Mouse (Mus musculus) limb, embryonic 15.5 days (tissue): ENCODE results near the gene Hdgfl3. TPM values are rescaled to one million over a fixed set of nuclear protein-coding genes. Genes with fewer than 3 reads are reported as not detected.

Experiments used
- ATAC-seq: fragments of 200-750 bp; cut with Nextera tagmentation; 2 replicates; pipeline ENCODE4 v1.8.0; 2017; ENCODE audit warnings: low read depth, moderate TSS enrichment; ENCODE audit not compliant: insufficient number of reproducible peaks, low FRiP score, low TSS enrichment
- H3K27ac ChIP-seq: fragments of 300-500 bp; sonication (generic); 2 replicates; pipeline ENCODE4 v1.5.1; 2015; ENCODE audit warnings: moderate library complexity, mild to moderate bottlenecking, inconsistent platforms
- H3K27me3 ChIP-seq: fragments of 300-500 bp; sonication (generic); 2 replicates; pipeline ENCODE4 v1.6.1; 2015; ENCODE audit warnings: inconsistent platforms
- H3K36me3 ChIP-seq: fragments of 300-500 bp; sonication (generic); 2 replicates; pipeline ENCODE4 v1.6.1; 2015; ENCODE audit warnings: inconsistent platforms
- H3K4me1 ChIP-seq: fragments of 300-500 bp; sonication (generic); 2 replicates; pipeline ENCODE4 v1.6.1; 2015; ENCODE audit warnings: inconsistent platforms
- H3K4me2 ChIP-seq: fragments of 300-500 bp; sonication (generic); 2 replicates; pipeline ENCODE4 v1.6.1; 2015; ENCODE audit warnings: mild to moderate bottlenecking, inconsistent platforms
- H3K4me3 ChIP-seq: fragments of 300-500 bp; sonication (generic); 2 replicates; pipeline ENCODE4 v1.5.1; 2015; ENCODE audit warnings: mild to moderate bottlenecking, inconsistent platforms
- H3K9ac ChIP-seq: fragments of 300-500 bp; sonication (generic); 2 replicates; pipeline ENCODE4 v1.6.1; 2015; ENCODE audit warnings: inconsistent platforms
- H3K9me3 ChIP-seq: fragments of 300-500 bp; sonication (generic); 2 replicates; pipeline ENCODE4 v1.6.1; 2016; ENCODE audit warnings: inconsistent platforms
- WGBS: fragments of 180-500 bp; shearing (Covaris S2); methylation state at CpG from one replicate; pipeline ENCODE4 v1.1.7; 2015; 5-methylcytosine and 5-hydroxymethylcytosine counted together
- polyA plus RNA-seq: library from polyadenylated mRNA; unstranded; fragments of >200 nt; fragmentation: Nextera tagmentation; extraction: Ambion mirVana; gene quantifications from 2 replicates; pipeline ENCODE4 v1.2.1, GENCODE M21; 2015

The Hdgfl3 gene
- polyA plus RNA-seq, 1 experiment from 2014 or later = 14.0 TPM

GRCm38 (mm10) chr7:81881600-81881999, 52.7 kb downstream of the Hdgfl3 start:
- Histone ChIP-seq H3K4me2 (no peak overlapping the region), H3K27ac (no peak overlapping the region), H3K9ac (no peak overlapping the region), H3K4me1 (no peaks in the 10 kb centered on the region), H3K4me3 (no peak overlapping the region), H3K36me3 (no peaks in the 10 kb centered on the region), H3K9me3 (no peaks in the 10 kb centered on the region), H3K27me3 (no peaks in the 10 kb centered on the region)
- no peak for ATAC-seq
- 74% methylated on average over 3 of the region's 3 CpGs for WGBS

- no peaks in the 10 kb centered on the region for H3K27me3 ChIP-seq
- H3K9ac ChIP-seq = no peak overlapping the region
- ATAC-seq = no peak
- no peak overlapping the region for H3K4me2 ChIP-seq
- H3K36me3 ChIP-seq = no peaks in the 10 kb centered on the region
- no peaks in the 10 kb centered on the region for H3K4me1 ChIP-seq
- no peak overlapping the region for H3K27ac ChIP-seq
- WGBS = 81% methylated on average over 4 of the region's 4 CpGs
- no peaks in the 10 kb centered on the region for H3K9me3 ChIP-seq
- no peak overlapping the region for H3K4me3 ChIP-seq
These were observed 53.5 kb downstream of the Hdgfl3 start for GRCm38 (mm10) chr7:81880797-81881196.

DNA sequence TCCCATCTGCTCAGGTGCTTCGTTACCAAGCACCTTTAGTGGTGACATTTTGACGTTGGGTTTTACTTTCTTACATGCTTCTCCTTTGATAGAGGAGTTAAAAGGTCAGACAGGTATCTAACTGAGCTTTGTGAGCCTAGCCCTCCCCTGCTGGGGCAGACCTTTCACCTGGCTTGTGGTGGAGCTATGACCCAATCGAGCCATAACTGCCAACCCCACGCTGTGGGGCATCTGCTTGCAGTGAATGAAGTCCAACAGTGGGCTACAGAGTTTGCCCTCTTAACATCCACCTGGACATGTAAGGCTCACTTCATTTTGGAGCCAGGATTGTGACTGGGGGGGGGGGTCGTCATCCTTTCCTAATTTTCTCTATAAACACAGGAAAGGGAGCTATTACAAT, 54.0 kb downstream of the Hdgfl3 start:
- Histone ChIP-seq H3K4me3 (no peak overlapping the region), H3K9me3 (no peaks in the 10 kb centered on the region), H3K36me3 (no peaks in the 10 kb centered on the region), H3K27me3 (no peaks in the 10 kb centered on the region), H3K27ac (no peak overlapping the region), H3K4me1 (0 out of 2 replicates have a peak, but pooled peaks cover 2% of the 10 kb centered on the region), H3K9ac (no peak overlapping the region), H3K4me2 (no peak overlapping the region)
- no peak for ATAC-seq
- WGBS = 77% methylated on average over 5 of the region's 5 CpGs

DNA sequence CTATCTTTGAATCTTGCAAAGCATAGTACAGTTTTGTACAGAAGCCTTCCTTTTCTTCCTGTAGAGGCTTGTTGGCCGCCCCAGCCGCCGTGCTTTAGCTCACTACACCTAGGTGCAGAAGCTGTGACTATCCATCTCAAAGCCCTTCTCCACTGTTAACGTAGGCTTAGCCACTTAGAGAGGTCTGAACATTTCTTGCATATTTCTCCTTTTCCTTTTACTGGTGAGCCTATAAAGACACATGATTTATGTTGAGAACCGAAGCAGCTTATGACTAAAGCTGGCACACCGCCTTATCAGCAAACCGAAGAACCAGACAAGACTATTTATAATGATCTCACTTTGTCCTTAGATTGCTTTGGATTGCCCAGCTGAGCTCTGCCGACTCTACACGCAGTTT, 58.9 kb downstream of the Hdgfl3 start:
- ATAC-seq = no peak
- H3K4me2 ChIP-seq = no peak overlapping the region
- H3K9me3 ChIP-seq = no peaks in the 10 kb centered on the region
- H3K36me3 ChIP-seq = no peaks in the 10 kb centered on the region
- WGBS = 64% methylated on average over 9 of the region's 9 CpGs
- H3K9ac ChIP-seq = no peak overlapping the region
- H3K27ac ChIP-seq = no peak overlapping the region
- H3K4me1 ChIP-seq = 0 out of 2 replicates have a peak, but pooled peaks cover 4% of the 10 kb centered on the region
- H3K27me3 ChIP-seq = no peaks in the 10 kb centered on the region
- H3K4me3 ChIP-seq = no peak overlapping the region

GRCm38 (mm10) chr7:81874636-81875035, 59.6 kb downstream of the Hdgfl3 start:
- Histone ChIP-seq H3K27ac (no peak overlapping the region), H3K36me3 (no peaks in the 10 kb centered on the region), H3K9ac (no peak overlapping the region), H3K4me1 (0 out of 2 replicates have a peak, but pooled peaks cover 4% of the 10 kb centered on the region), H3K4me2 (no peak overlapping the region), H3K4me3 (no peak overlapping the region), H3K27me3 (no peaks in the 10 kb centered on the region), H3K9me3 (no peaks in the 10 kb centered on the region)
- 61% methylated on average over 6 of the region's 6 CpGs for WGBS
- ATAC-seq = no peak

- 44% methylated on average over 1 of the region's 1 CpGs for WGBS
These were observed 60.5 kb downstream of the Hdgfl3 start for GRCm38 (mm10) chr7:81873807-81874206.

GRCm38 (mm10) chr7:81872493-81873013, 61.7 kb downstream of the Hdgfl3 start:
- WGBS = 73% methylated on average over 13 of the region's 13 CpGs
- no peak for ATAC-seq
- Histone ChIP-seq H3K4me3 (no peak overlapping the region), H3K27me3 (no peaks in the 10 kb centered on the region), H3K9me3 (no peaks in the 10 kb centered on the region), H3K27ac (no peak overlapping the region), H3K4me2 (no peak overlapping the region), H3K4me1 (0 out of 2 replicates have a peak, but pooled peaks cover 4% of the 10 kb centered on the region), H3K36me3 (no peaks in the 10 kb centered on the region), H3K9ac (no peak overlapping the region)

More at GRCm38 (mm10) chr7:81873807-81874206, 60.5 kb downstream of the Hdgfl3 start:
- H3K27me3 ChIP-seq = no peaks in the 10 kb centered on the region
- no peak overlapping the region for H3K4me3 ChIP-seq
- no peaks in the 10 kb centered on the region for H3K36me3 ChIP-seq
- H3K9me3 ChIP-seq = no peaks in the 10 kb centered on the region
- ATAC-seq = no peak
- H3K4me2 ChIP-seq = no peak overlapping the region
- H3K9ac ChIP-seq = no peak overlapping the region
- H3K27ac ChIP-seq = no peak overlapping the region
- 0 out of 2 replicates have a peak, but pooled peaks cover 4% of the 10 kb centered on the region for H3K4me1 ChIP-seq

GRCm38 (mm10) chr7:81868158-81868557, 66.1 kb downstream of the Hdgfl3 start:
- 22% methylated on average over 6 of the region's 6 CpGs for WGBS
- Histone ChIP-seq H3K9ac (no peak overlapping the region), H3K4me2 (no peak overlapping the region), H3K9me3 (no peaks in the 10 kb centered on the region), H3K4me3 (no peak overlapping the region), H3K36me3 (no peaks in the 10 kb centered on the region), H3K4me1 (no peaks in the 10 kb centered on the region), H3K27ac (no peak overlapping the region), H3K27me3 (no peaks in the 10 kb centered on the region)
- no peak for ATAC-seq

- no peak overlapping the region for H3K27ac ChIP-seq
- no peak overlapping the region for H3K9ac ChIP-seq
- no peaks in the 10 kb centered on the region for H3K9me3 ChIP-seq
- H3K4me3 ChIP-seq = no peak overlapping the region
- H3K4me2 ChIP-seq = no peak overlapping the region
- no peaks in the 10 kb centered on the region for H3K36me3 ChIP-seq
- 85% methylated on average over 9 of the region's 9 CpGs for WGBS
- no peak for ATAC-seq
- no peaks in the 10 kb centered on the region for H3K4me1 ChIP-seq
- no peaks in the 10 kb centered on the region for H3K27me3 ChIP-seq
These were observed 66.9 kb downstream of the Hdgfl3 start for GRCm38 (mm10) chr7:81867231-81867930.

DNA sequence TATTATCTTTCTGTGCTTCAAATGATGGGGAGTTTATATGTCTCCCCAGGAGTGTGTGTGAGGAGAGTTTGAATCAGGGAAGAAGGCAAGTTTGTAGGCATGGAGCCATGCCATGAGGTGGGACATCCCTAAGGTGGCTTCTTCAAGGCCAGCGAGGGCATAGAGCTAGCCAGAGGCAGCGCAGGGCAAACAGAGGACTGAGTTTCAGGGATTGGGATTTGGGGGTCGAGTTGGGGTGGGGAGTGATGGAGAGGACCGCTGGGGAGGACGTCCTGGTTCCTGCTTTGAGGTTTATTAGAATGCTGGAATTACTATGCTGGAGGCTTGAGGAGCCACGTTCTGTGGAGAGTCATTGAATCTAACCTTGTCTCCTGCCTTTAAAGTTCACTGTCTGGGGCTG, 68.3 kb downstream of the Hdgfl3 start:
- no peaks in the 10 kb centered on the region for H3K4me1 ChIP-seq
- 88% methylated on average over 6 of the region's 6 CpGs for WGBS
- H3K36me3 ChIP-seq = no peaks in the 10 kb centered on the region
- ATAC-seq = no peak
- H3K4me3 ChIP-seq = no peak overlapping the region
- H3K9ac ChIP-seq = no peak overlapping the region
- H3K27me3 ChIP-seq = 0 out of 2 replicates have a peak, but pooled peaks cover 6% of the 10 kb centered on the region
- H3K4me2 ChIP-seq = no peak overlapping the region
- no peak overlapping the region for H3K27ac ChIP-seq
- no peaks in the 10 kb centered on the region for H3K9me3 ChIP-seq

- H3K4me2 ChIP-seq = no peak overlapping the region
- peaks cover 14% of the 10 kb centered on the region; the same call in 1 of the 2 replicates for H3K27me3 ChIP-seq
- H3K27ac ChIP-seq = no peak overlapping the region
- no peaks in the 10 kb centered on the region for H3K36me3 ChIP-seq
- no peak for ATAC-seq
- peaks cover 9% of the 10 kb centered on the region for H3K4me1 ChIP-seq
- H3K9me3 ChIP-seq = no peaks in the 10 kb centered on the region
- H3K9ac ChIP-seq = no peak overlapping the region
- no peak overlapping the region for H3K4me3 ChIP-seq
- WGBS = 87% methylated on average over 6 of the region's 6 CpGs
These were observed 69.7 kb downstream of the Hdgfl3 start for GRCm38 (mm10) chr7:81864552-81864951.
